Mouse (Mus musculus) lung, postnatal 36 days (tissue): ENCODE data around the gene Casc3.
A peak's percentile ranks its signal among the peaks of the same experiment; 100 is the strongest.

Source experiments
- DNase-seq: peaks from one replicate; pipeline ENCODE4 v3.0.0; 2022; ENCODE audit warnings: mixed read lengths

The Casc3 gene

GRCm38 (mm10) chr11:98804605-98805004 is at the start of gene Casc3:
TSS of gene Casc3 (plus strand) at chr11:98804905.
- DNase-seq, result no peak

- no peak for DNase-seq
Observed at GRCm38 (mm10) chr11:98755726-98756380, 48.9 kb upstream of the Casc3 start.

GRCm38 (mm10) chr11:98756711-98757110 is 48.0 kb upstream of the Casc3 start:
- DNase-seq, result no peak

- no peak for DNase-seq
Observed at GRCm38 (mm10) chr11:98761939-98762338, 42.8 kb upstream of the Casc3 start.

- DNase-seq, result peak; percentile 90
Observed at GRCm38 (mm10) chr11:98762756-98763501, 41.8 kb upstream of the Casc3 start.

- peak; percentile 14 for DNase-seq
Observed at GRCm38 (mm10) chr11:98763502-98763861, 41.2 kb upstream of the Casc3 start.

GRCm38 (mm10) chr11:98764091-98764490 is 40.6 kb upstream of the Casc3 start:
- no peak for DNase-seq

GRCm38 (mm10) chr11:98764746-98765145 is 40.0 kb upstream of the Casc3 start:
- no peak for DNase-seq

- peak; percentile 25 for DNase-seq
Observed at GRCm38 (mm10) chr11:98765421-98766309, 39.0 kb upstream of the Casc3 start.

- no peak for DNase-seq
Observed at GRCm38 (mm10) chr11:98766346-98766745, 38.4 kb upstream of the Casc3 start.

- peak; percentile 52 for DNase-seq
Observed at GRCm38 (mm10) chr11:98766816-98767215, 37.9 kb upstream of the Casc3 start.

- DNase-seq, result peak; percentile 68
Observed at GRCm38 (mm10) chr11:98767276-98767675, 37.4 kb upstream of the Casc3 start.

- DNase-seq, result no peak
Observed at GRCm38 (mm10) chr11:98767713-98768112, 37.0 kb upstream of the Casc3 start.

GRCm38 (mm10) chr11:98768127-98769006 is 36.3 kb upstream of the Casc3 start:
- DNase-seq, result peak; percentile 21

GRCm38 (mm10) chr11:98769007-98769954 is 35.4 kb upstream of the Casc3 start:
- peak; percentile 15 for DNase-seq

GRCm38 (mm10) chr11:98770096-98770975 is 34.4 kb upstream of the Casc3 start:
- DNase-seq, result peak; percentile 36

GRCm38 (mm10) chr11:98771131-98771530 is 33.6 kb upstream of the Casc3 start:
- no peak for DNase-seq

- DNase-seq, result peak; percentile 18
Observed at GRCm38 (mm10) chr11:98771844-98772525, 32.7 kb upstream of the Casc3 start.

- DNase-seq, result peak; percentile 94
Observed at GRCm38 (mm10) chr11:98772667-98773171, 32.0 kb upstream of the Casc3 start.
